Mouse (Mus musculus) liver, adult (tissue): ENCODE data around the gene Cmc4.

Experiments
- GATA4 ChIP-seq: IDR thresholded peaks from 2 replicates; pipeline ENCODE4 v1.6.1; 2014; ENCODE audit warnings: mild to moderate bottlenecking, low read length; ENCODE audit not compliant: insufficient replicate concordance

Cmc4 gene

GRCm38 (mm10) chrX:75415936-75416785 lies at the start of gene Cmc4, which contains the start of the genes Mtcp1 and Brcc3:
TSS of gene Cmc4 (minus strand) at chrX:75416584.
TSS of gene Mtcp1 (minus strand) at chrX:75416588.
TSS of gene Brcc3 (plus strand) at chrX:75416628.
- no peak for TF ChIP-seq GATA4

- no peak for TF ChIP-seq GATA4
Measured at GRCm38 (mm10) chrX:75454597-75454996, 38.2 kb upstream of the Cmc4 start.

- TF ChIP-seq GATA4: no peak
Measured at GRCm38 (mm10) chrX:75409711-75410110, 6.7 kb downstream of the Cmc4 start.

- TF ChIP-seq GATA4: no peak
Measured at GRCm38 (mm10) chrX:75403350-75403749, 13.0 kb downstream of the Cmc4 start.

GRCm38 (mm10) chrX:75402668-75403067 lies 13.7 kb downstream of the Cmc4 start:
- peak; percentile 97 for TF ChIP-seq GATA4

GRCm38 (mm10) chrX:75399471-75399870 lies 16.9 kb downstream of the Cmc4 start:
- TF ChIP-seq GATA4: no peak

GRCm38 (mm10) chrX:75382195-75382771 lies 34.1 kb downstream of the Cmc4 start, which contains the start of the genes Fundc2 and F8:
TSS of gene Fundc2 (plus strand) at chrX:75382399.
TSS of gene F8 (minus strand) at chrX:75382615.
- no peak; the same call in 1 of the 2 replicates for TF ChIP-seq GATA4

- no peak for TF ChIP-seq GATA4
Measured at GRCm38 (mm10) chrX:75381699-75382098, 34.7 kb downstream of the Cmc4 start.

- TF ChIP-seq GATA4: no peak
Measured at GRCm38 (mm10) chrX:75381176-75381575, 35.2 kb downstream of the Cmc4 start.

- no peak for TF ChIP-seq GATA4
Measured at GRCm38 (mm10) chrX:75376815-75377214, 39.6 kb downstream of the Cmc4 start.

- TF ChIP-seq GATA4: peak; percentile 85
Measured at GRCm38 (mm10) chrX:75372666-75373425, 43.5 kb downstream of the Cmc4 start.

GRCm38 (mm10) chrX:75370197-75370596 lies 46.2 kb downstream of the Cmc4 start:
- TF ChIP-seq GATA4: no peak
